In the genomic region with DNA sequence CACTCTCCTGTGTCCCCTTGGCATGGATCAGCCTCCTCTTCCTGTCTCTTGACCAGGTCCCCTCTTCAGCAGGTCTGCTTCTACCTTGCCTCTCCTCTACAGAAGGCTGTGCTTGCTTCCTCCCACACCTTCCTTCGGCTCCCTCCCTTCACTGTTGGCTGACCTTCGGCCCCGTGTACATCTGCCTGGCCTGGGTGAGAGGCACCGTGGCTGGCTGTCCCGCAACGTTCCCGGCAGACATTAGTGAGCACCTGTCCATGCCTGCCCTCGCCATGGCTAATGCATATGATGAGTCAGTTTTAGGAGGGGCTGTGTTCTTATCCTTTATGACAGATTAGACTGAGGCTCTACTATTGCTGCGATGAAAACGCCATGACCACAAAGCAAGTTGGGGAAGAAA, we compare ENCODE assay signal across 24 mouse cellular contexts. TPM values are rescaled to one million over a fixed set of nuclear protein-coding genes. Genes with fewer than 3 reads are reported as not detected.
"Had no signal": no experiment of that assay in that cellular context is flagged by ENCODE, and none has a peak within 500 bp of the region (broad histone marks: within the 10 kb centered on the region; RNA-seq: fewer than 3 reads in every experiment).

No protein-coding gene starts in this region.

- H3K9me3 ChIP-seq: heart, embryonic 13.5 days; heart, embryonic 15.5 days; hindbrain, embryonic 13.5 days; hindbrain, embryonic 15.5 days; limb, embryonic 10.5 days; limb, embryonic 12.5 days had no signal

- H3K27me3 ChIP-seq: hindbrain, embryonic 15.5 days had no signal

- ATAC-seq: hindbrain, postnatal 0 days had no signal

- H3K9ac ChIP-seq: heart, embryonic 13.5 days; heart, embryonic 15.5 days; hindbrain, embryonic 13.5 days; hindbrain, embryonic 15.5 days; limb, embryonic 12.5 days; liver, embryonic 14.5 days had no signal

- H3K36me3 ChIP-seq: heart, embryonic 13.5 days; heart, embryonic 15.5 days; hindbrain, embryonic 13.5 days; hindbrain, embryonic 15.5 days; limb, embryonic 10.5 days; limb, embryonic 12.5 days had no signal

- H3K4me2 ChIP-seq: heart, embryonic 13.5 days; heart, embryonic 15.5 days; hindbrain, embryonic 13.5 days; hindbrain, embryonic 15.5 days; limb, embryonic 12.5 days; liver, embryonic 11.5 days had no signal

- H3K27ac ChIP-seq: gastrocnemius, adult 2 months; heart, adult 2 months; heart, embryonic 13.5 days; heart, embryonic 15.5 days; hindbrain, embryonic 13.5 days; hindbrain, embryonic 15.5 days; hindbrain, postnatal 0 days; layer of hippocampus, adult 2 months; left cerebral cortex, adult 2 months; limb, embryonic 10.5 days; limb, embryonic 12.5 days; liver, embryonic 14.5 days had no signal

- DNase-seq: gastrocnemius, adult 2 months; gastrocnemius, postnatal 10 days; gastrocnemius, postnatal 36 days; heart, adult 11 months; heart, adult 2 months; heart, postnatal 14 days; heart, postnatal 36 days; kidney, adult 18-20 months; kidney, adult 8-10 months; kidney, postnatal 10 days; kidney, postnatal 25 days; kidney, postnatal 4 days; liver had no signal

- H3K4me3 ChIP-seq: gastrocnemius, adult 2 months; heart, adult 2 months; heart, embryonic 13.5 days; heart, embryonic 15.5 days; hindbrain, embryonic 13.5 days; hindbrain, embryonic 15.5 days; layer of hippocampus, adult 2 months; left cerebral cortex, adult 2 months; limb, embryonic 10.5 days; limb, embryonic 12.5 days had no signal

RNA-seq across cellular contexts. Expression of a gene that starts 17.6 kb away (rescaled TPM):
- total RNA-seq: gastrocnemius, postnatal 36 days had no signal

RNA-seq across cellular contexts. Expression of a gene that starts 17.7 kb away (rescaled TPM):
- total RNA-seq: heart, adult 2 months; heart, postnatal 36 days had no signal
